Mouse (Mus musculus) small intestine, adult 2 months (tissue): ENCODE measurements at regions not wholly inside any gene's neighbourhood (a gene's known extent, or its start where the extent isn't known, plus 50 kb on each side); places are given as distances from the start of the nearest gene placed in this dataset.

Source experiments
- H3K27ac ChIP-seq: fragments of 200-500 bp; 2 replicates; pipeline ENCODE4 v1.5.1; 2012; ENCODE audit warnings: low read depth, low read length, control low read depth, inconsistent platforms; ENCODE audit not compliant: insufficient read depth
- H3K27me3 ChIP-seq: fragments of 200-500 bp; 2 replicates; pipeline ENCODE4 v1.6.1; 2012; ENCODE audit warnings: mild to moderate bottlenecking, moderate library complexity, low read length, inconsistent platforms; ENCODE audit not compliant: control insufficient read depth, insufficient read depth
- H3K36me3 ChIP-seq: fragments of 200-500 bp; 2 replicates; pipeline ENCODE4 v1.6.1; 2012; ENCODE audit warnings: mild to moderate bottlenecking, low read length, control low read depth, inconsistent platforms; ENCODE audit not compliant: control insufficient read depth, insufficient read depth
- H3K4me1 ChIP-seq: fragments of 200-500 bp; 2 replicates; pipeline ENCODE4 v1.6.1; 2012; ENCODE audit warnings: low read length, inconsistent platforms, mixed read lengths; ENCODE audit not compliant: control insufficient read depth, insufficient read depth, insufficient read length
- H3K4me3 ChIP-seq: fragments of 200-500 bp; 2 replicates; pipeline ENCODE4 v1.5.1; 2012; ENCODE audit warnings: low read depth, mild to moderate bottlenecking, control low read depth, inconsistent platforms, low read length, moderate library complexity
- CTCF ChIP-seq: fragments of 200-500 bp; IDR thresholded peaks from 2 replicates; pipeline ENCODE4 v1.5.1; 2012; ENCODE audit warnings: low read depth, mild to moderate bottlenecking, control low read depth, inconsistent platforms, low read length, moderate library complexity, mixed read lengths; ENCODE audit not compliant: insufficient replicate concordance, insufficient read length; ENCODE audit errors: extremely low read depth
- POLR2A ChIP-seq: fragments of 200-500 bp; IDR thresholded peaks from 2 replicates; pipeline ENCODE4 v1.6.1; 2012; ENCODE audit warnings: low read depth, mild to moderate bottlenecking, control low read depth, inconsistent platforms, low read length, moderate library complexity
- WGBS: fragments of 180-500 bp; shearing (Covaris S2); methylation state at CpG from one replicate; pipeline ENCODE4 v1.1.7; 2018; 5-methylcytosine and 5-hydroxymethylcytosine counted together

GRCm38 (mm10) chr1:185905666-185906065, 211.4 kb downstream of the Lyplal1 start:
- no peak for TF ChIP-seq POLR2A
- TF ChIP-seq CTCF: no peak
- H3K27me3 ChIP-seq: no peaks in the 10 kb centered on the region
- 65% methylated on average over 7 of the region's 7 CpGs for WGBS
- no peaks in the 10 kb centered on the region for H3K36me3 ChIP-seq
- H3K27ac ChIP-seq: no peak overlapping the region
- no peaks in the 10 kb centered on the region for H3K4me1 ChIP-seq
- no peak overlapping the region for H3K4me3 ChIP-seq

- WGBS: 50% methylated on average over 2 of the region's 2 CpGs
- TF ChIP-seq CTCF (no peak), POLR2A (no peak)
Observed at GRCm38 (mm10) chr1:185915579-185915978, 201.5 kb downstream of the Lyplal1 start.

GRCm38 (mm10) chr1:185918663-185919062, 198.4 kb downstream of the Lyplal1 start:
- Histone ChIP-seq H3K36me3 (no peaks in the 10 kb centered on the region), H3K4me3 (no peak overlapping the region), H3K27ac (no peak overlapping the region), H3K4me1 (no peaks in the 10 kb centered on the region), H3K27me3 (no peaks in the 10 kb centered on the region)
- 62% methylated on average over 1 of the region's 1 CpGs for WGBS
- TF ChIP-seq CTCF (no peak), POLR2A (no peak)

More at GRCm38 (mm10) chr1:185915579-185915978, 201.5 kb downstream of the Lyplal1 start:
- Histone ChIP-seq H3K4me1 (no peaks in the 10 kb centered on the region), H3K27me3 (no peaks in the 10 kb centered on the region), H3K36me3 (no peaks in the 10 kb centered on the region), H3K4me3 (no peak overlapping the region), H3K27ac (no peak overlapping the region)

- TF ChIP-seq CTCF: no peak
- TF ChIP-seq POLR2A: no peak
- WGBS: 53% methylated on average over 2 of the region's 2 CpGs
- Histone ChIP-seq H3K27ac (no peak overlapping the region), H3K27me3 (no peaks in the 10 kb centered on the region), H3K36me3 (no peaks in the 10 kb centered on the region), H3K4me1 (no peaks in the 10 kb centered on the region), H3K4me3 (no peak overlapping the region)
Observed at GRCm38 (mm10) chr1:185923723-185924122, 193.4 kb downstream of the Lyplal1 start.

- TF ChIP-seq POLR2A (no peak), CTCF (no peak)
- Histone ChIP-seq H3K27ac (no peak overlapping the region), H3K4me3 (no peak overlapping the region), H3K4me1 (no peaks in the 10 kb centered on the region), H3K27me3 (no peaks in the 10 kb centered on the region), H3K36me3 (no peaks in the 10 kb centered on the region)
- whole genome bisulfite sequencing: 58% methylated on average over 2 of the region's 2 CpGs
Observed at GRCm38 (mm10) chr1:185929000-185929399, 188.1 kb downstream of the Lyplal1 start.

GRCm38 (mm10) chr1:185929761-185930160, 187.3 kb downstream of the Lyplal1 start:
- H3K36me3 ChIP-seq: no peaks in the 10 kb centered on the region
- H3K4me3 ChIP-seq: no peak overlapping the region
- WGBS: 81% methylated on average over 5 of the region's 5 CpGs
- H3K4me1 ChIP-seq: no peaks in the 10 kb centered on the region
- H3K27ac ChIP-seq: no peak overlapping the region
- TF ChIP-seq POLR2A (no peak), CTCF (no peak)
- H3K27me3 ChIP-seq: no peaks in the 10 kb centered on the region

GRCm38 (mm10) chr1:185933623-185934022, 183.5 kb downstream of the Lyplal1 start:
- no peaks in the 10 kb centered on the region for H3K36me3 ChIP-seq
- no peak overlapping the region for H3K4me3 ChIP-seq
- no peaks in the 10 kb centered on the region for H3K4me1 ChIP-seq
- no peaks in the 10 kb centered on the region for H3K27me3 ChIP-seq
- no peak for TF ChIP-seq CTCF
- TF ChIP-seq POLR2A: no peak
- 81% methylated on average over 3 of the region's 3 CpGs for WGBS
- no peak overlapping the region for H3K27ac ChIP-seq

GRCm38 (mm10) chr1:185937026-185937425, 180.1 kb downstream of the Lyplal1 start:
- Histone ChIP-seq H3K4me1 (no peaks in the 10 kb centered on the region), H3K27me3 (no peaks in the 10 kb centered on the region), H3K27ac (no peak overlapping the region), H3K36me3 (no peaks in the 10 kb centered on the region), H3K4me3 (no peak overlapping the region)
- TF ChIP-seq CTCF: no peak
- TF ChIP-seq POLR2A: no peak
